Mouse (Mus musculus) liver, embryonic 11.5 days (tissue): ENCODE measurements around the gene Skint8. TPM values are rescaled to one million over a fixed set of nuclear protein-coding genes. Genes with fewer than 3 reads are reported as not detected.
"Not testable (repeated sequence)": the region's sequence is repeated elsewhere in the genome, so short reads cannot be mapped to it uniquely, and the experiment has no call there.

Source experiments
- ATAC-seq: fragments of 200-750 bp; cut with Nextera tagmentation; replicated peaks from 2 replicates; pipeline ENCODE4 v1.8.0; 2017; ENCODE audit warnings: moderate number of reproducible peaks, mild to moderate bottlenecking, moderate TSS enrichment, moderate library complexity; ENCODE audit not compliant: low FRiP score
- DNase-seq: peaks from one replicate; pipeline ENCODE4 v3.0.0-alpha.2; 2017; ENCODE audit warnings: low spot score
- H3K27ac ChIP-seq: fragments of 300-500 bp; sonication (generic); 2 replicates; pipeline ENCODE4 v1.5.1; 2014; ENCODE audit warnings: mild to moderate bottlenecking, low read depth, low read length, control low read depth
- H3K27me3 ChIP-seq: fragments of 300-500 bp; sonication (generic); replicated peaks from 2 replicates; pipeline ENCODE4 v1.6.1; 2014; ENCODE audit warnings: low read length, mixed read lengths; ENCODE audit not compliant: control insufficient read depth, insufficient read depth
- H3K36me3 ChIP-seq: fragments of 300-500 bp; sonication (generic); 2 replicates; pipeline ENCODE4 v1.6.1; 2014; ENCODE audit warnings: mild to moderate bottlenecking, low read length, moderate library complexity, mixed read lengths; ENCODE audit not compliant: control insufficient read depth, insufficient read depth
- H3K4me1 ChIP-seq: fragments of 300-500 bp; sonication (generic); replicated peaks from 2 replicates; pipeline ENCODE4 v1.6.1; 2014; ENCODE audit warnings: low read length, mixed read lengths; ENCODE audit not compliant: control insufficient read depth, insufficient read depth
- H3K4me2 ChIP-seq: fragments of 300-500 bp; sonication (generic); 2 replicates; pipeline ENCODE4 v1.6.1; 2014; ENCODE audit warnings: mild to moderate bottlenecking, control low read depth, moderate library complexity
- H3K4me3 ChIP-seq: fragments of 300-500 bp; sonication (generic); 2 replicates; pipeline ENCODE4 v1.5.1; 2014; ENCODE audit warnings: low read depth, low read length, control low read depth
- H3K9ac ChIP-seq: fragments of 300-500 bp; sonication (generic); 2 replicates; pipeline ENCODE4 v1.6.1; 2014; ENCODE audit warnings: low read depth, low read length, control low read depth
- H3K9me3 ChIP-seq: fragments of 300-500 bp; sonication (generic); 2 replicates; pipeline ENCODE4 v1.6.1; 2016; ENCODE audit warnings: low read length, inconsistent platforms, mixed read lengths; ENCODE audit not compliant: control insufficient read depth
- WGBS: fragments of 180-500 bp; shearing (Covaris S2); extraction: QIAGEN DNeasy Blood & Tissue Kit; methylation state at CpG from one replicate; pipeline ENCODE4 v1.1.7; 2014; 5-methylcytosine and 5-hydroxymethylcytosine counted together
- polyA plus RNA-seq: library from polyadenylated mRNA; unstranded; fragments of >200 nt; fragmentation: Nextera tagmentation; extraction: Ambion mirVana; gene quantifications from 2 replicates; pipeline ENCODE4 v1.2.1, GENCODE M21; 2014

Gene Skint8
- polyA plus RNA-seq, 1 experiment from 2014 or later: not detected

GRCm38 (mm10) chr4:111901473-111901872 lies 17.7 kb upstream of the Skint8 start:
- Histone ChIP-seq H3K27ac (no peak overlapping the region), H3K4me1 (no peaks in the 10 kb centered on the region), H3K4me2 (no peak overlapping the region), H3K36me3 (no peaks in the 10 kb centered on the region), H3K4me3 (no peak overlapping the region), H3K9ac (no peak overlapping the region), H3K27me3 (no peaks in the 10 kb centered on the region), H3K9me3 (no peaks in the 10 kb centered on the region)
- DNase-seq (no peak), ATAC-seq (no peak)
- WGBS: 77% methylated on average over 1 of the region's 1 CpGs

- H3K36me3 ChIP-seq: no peaks in the 10 kb centered on the region
- no peaks in the 10 kb centered on the region for H3K9me3 ChIP-seq
- no peak within 1 kb of the TSS for H3K4me3 ChIP-seq
- H3K9ac ChIP-seq: no peak within 1 kb of the TSS
- no peak for ATAC-seq
- H3K27me3 ChIP-seq: no peaks in the 10 kb centered on the region
- no peaks in the 10 kb centered on the region for H3K4me1 ChIP-seq
- DNase-seq: no peak
- H3K4me2 ChIP-seq: no peak within 1 kb of the TSS
- H3K27ac ChIP-seq: no peak within 1 kb of the TSS
Measured at GRCm38 (mm10) chr4:111902775-111903174, 16.4 kb upstream of the Skint8 start, which contains the start of gene Slc5a9. Gene Slc5a9, minus strand, starts transcription at chr4:111902918.

- Histone ChIP-seq H3K27me3 (no peaks in the 10 kb centered on the region), H3K9me3 (no peaks in the 10 kb centered on the region), H3K4me3 (no peak overlapping the region), H3K9ac (no peak overlapping the region), H3K36me3 (no peaks in the 10 kb centered on the region), H3K27ac (no peak overlapping the region), H3K4me1 (no peaks in the 10 kb centered on the region), H3K4me2 (no peak overlapping the region)
- ATAC-seq: 0 out of 2 replicates have a peak, but pooled peaks have one; percentile 41
- 41% methylated on average over 2 of the region's 2 CpGs for WGBS
- DNase-seq: no peak
Measured at GRCm38 (mm10) chr4:111907926-111908325, 11.3 kb upstream of the Skint8 start.

DNA sequence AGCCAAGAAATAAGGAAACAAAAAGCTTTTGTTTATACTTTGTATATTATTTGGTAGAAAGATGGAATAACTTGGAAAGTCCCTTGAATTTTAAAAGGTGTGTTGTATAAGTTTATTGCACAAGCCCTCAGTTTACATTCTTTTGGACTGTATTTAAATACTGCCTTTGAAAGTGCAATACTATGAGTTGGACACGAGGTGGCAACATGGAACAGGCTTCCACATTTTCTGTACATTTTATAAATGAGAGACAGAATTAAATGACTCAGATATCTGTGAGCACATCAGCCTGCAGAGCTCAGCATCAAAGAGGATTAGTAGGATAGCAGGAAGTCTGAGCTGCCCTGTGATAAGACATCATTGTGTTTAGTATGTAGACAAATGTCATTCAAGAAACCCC lies 42.1 kb downstream of the Skint8 start:
- H3K27ac ChIP-seq: no peak overlapping the region
- no peaks in the 10 kb centered on the region for H3K9me3 ChIP-seq
- no peaks in the 10 kb centered on the region for H3K36me3 ChIP-seq
- no peaks in the 10 kb centered on the region for H3K27me3 ChIP-seq
- no peak overlapping the region for H3K4me3 ChIP-seq
- no peak overlapping the region for H3K4me2 ChIP-seq
- WGBS: 10% methylated on average over 1 of the region's 1 CpGs
- DNase-seq: no peak
- H3K9ac ChIP-seq: no peak overlapping the region
- ATAC-seq: no peak
- H3K4me1 ChIP-seq: no peaks in the 10 kb centered on the region

DNA sequence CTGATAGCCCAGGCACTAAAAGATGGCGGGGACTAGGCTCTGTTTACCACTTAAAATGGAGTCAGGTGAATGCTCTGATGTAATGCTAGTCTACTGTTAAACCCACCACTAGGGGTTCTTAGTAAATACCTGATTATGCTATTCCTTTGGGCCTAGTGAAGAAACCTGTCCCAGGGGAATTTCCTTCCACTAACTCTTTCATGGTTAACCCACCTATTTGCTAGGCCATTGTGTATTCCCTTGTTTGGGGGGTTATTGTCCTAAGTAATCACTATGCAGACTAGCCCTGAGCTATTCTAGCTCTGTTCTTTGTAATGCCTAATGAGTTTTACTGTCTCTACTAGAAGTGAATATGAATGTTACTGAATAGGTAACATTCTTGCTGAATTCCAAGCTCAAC lies 44.0 kb downstream of the Skint8 start:
- H3K4me1 ChIP-seq, H3K27me3 ChIP-seq, DNase-seq, ATAC-seq, H3K9me3 ChIP-seq, H3K27ac ChIP-seq, H3K4me2 ChIP-seq, H3K9ac ChIP-seq, H3K36me3 ChIP-seq, H3K4me3 ChIP-seq: not testable (repeated sequence)
- 50% methylated on average over 1 of the region's 1 CpGs for WGBS

GRCm38 (mm10) chr4:111963669-111964068 lies 44.5 kb downstream of the Skint8 start:
- Histone ChIP-seq H3K4me2 (no peak overlapping the region), H3K4me3 (no peak overlapping the region), H3K36me3 (no peaks in the 10 kb centered on the region), H3K9me3 (no peaks in the 10 kb centered on the region), H3K27me3 (no peaks in the 10 kb centered on the region), H3K27ac (no peak overlapping the region), H3K4me1 (no peaks in the 10 kb centered on the region), H3K9ac (no peak overlapping the region)
- whole genome bisulfite sequencing: 81% methylated on average over 3 of the region's 3 CpGs
- DNase-seq (no peak), ATAC-seq (no peak)

GRCm38 (mm10) chr4:111972623-111973022 lies 53.4 kb downstream of the Skint8 start, which contains the start of gene Skint7:
Gene Skint7, plus strand, starts transcription at chr4:111972923.
- Histone ChIP-seq H3K9ac (no peak within 1 kb of the TSS), H3K4me3 (no peak within 1 kb of the TSS), H3K27ac (no peak within 1 kb of the TSS), H3K9me3 (no peaks in the 10 kb centered on the region), H3K36me3 (no peaks in the 10 kb centered on the region), H3K4me2 (no peak within 1 kb of the TSS), H3K4me1 (no peaks in the 10 kb centered on the region), H3K27me3 (no peaks in the 10 kb centered on the region)
- DNase-seq (no peak), ATAC-seq (no peak)
- WGBS: 95% methylated on average over 1 of the region's 1 CpGs

Other genes starting within 250 kb of the Skint8 start
- 10.3 and 12.2 TPM in 2 replicates for gene Spata6, start 199.4 kb upstream of the Skint8 start, polyA plus RNA-seq
- gene Slc5a9, start 16.5 kb upstream of the Skint8 start, polyA plus RNA-seq: not detected in 2 replicates
- not detected in 2 replicates for gene Skint7, start 53.5 kb downstream of the Skint8 start, polyA plus RNA-seq
- not detected in 2 replicates for gene Skint1, start 86.9 kb downstream of the Skint8 start, polyA plus RNA-seq
- gene Skint4, start 152.6 kb downstream of the Skint8 start, polyA plus RNA-seq: not detected in 2 replicates